Comparison of ENCODE assay signal across 21 mouse cellular contexts in the genomic region with DNA sequence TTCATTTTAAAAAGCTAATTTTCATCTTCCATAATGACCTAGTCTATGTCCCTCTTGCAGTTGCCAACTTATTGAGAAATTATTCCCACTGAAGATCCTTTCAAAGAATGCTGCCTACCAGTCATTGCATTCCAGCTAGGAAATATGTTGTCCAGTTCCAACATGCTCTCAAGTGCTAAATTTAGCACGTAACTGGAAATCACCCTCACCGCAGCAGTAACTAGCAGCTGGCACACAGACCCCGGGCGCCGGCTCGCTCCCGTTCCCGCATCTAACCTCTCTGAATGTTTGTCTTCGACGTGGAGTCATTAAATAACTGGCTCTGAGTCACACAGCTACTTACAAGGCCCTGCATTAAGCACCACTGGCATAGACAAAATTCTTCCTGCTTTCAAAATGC. TPM values are rescaled to one million over a fixed set of nuclear protein-coding genes. Genes with fewer than 3 reads are reported as not detected.
DNase-seq lines count a peak whose midpoint lies in the region; ATAC-seq and TF ChIP-seq lines count a peak whose summit lies in the region.
"Had no signal": no experiment of that assay in that cellular context is flagged by ENCODE, and none has a peak within 500 bp of the region (broad histone marks: within the 10 kb centered on the region; RNA-seq: fewer than 3 reads in every experiment).

No protein-coding gene starts in this region.

- POLR2A ChIA-PET in Patski (lab: Charles Lee): no interaction called here

- peak; percentile 36; the same call in 1 of the 2 replicates for ATAC-seq in lung, embryonic 16.5 days (ENCODE audit: low read depth)
- ATAC-seq in Patski: peak; percentile 98
- no peak for ATAC-seq in heart, embryonic 12.5 days (ENCODE audit: insufficient number of reproducible peaks, low FRiP score)
- ATAC-seq: CD4-positive, CD25-positive, alpha-beta regulatory T cell, adult 4 months; hindbrain, postnatal 0 days; midbrain, embryonic 16.5 days had no signal

- no peak overlapping the region for H3K4me3 ChIP-seq in lung, embryonic 16.5 days (ENCODE audit: low read length)
- no peak overlapping the region for H3K4me3 ChIP-seq in heart, embryonic 12.5 days
- no peak overlapping the region for H3K4me3 ChIP-seq in myocyte
- H3K4me3 ChIP-seq: limb, embryonic 10.5 days; stomach, embryonic 15.5 days had no signal

- H3K4me1 ChIP-seq in lung, embryonic 16.5 days (replicated peaks; ENCODE audit: control insufficient read depth, insufficient read depth, low read length): no peaks in the 10 kb centered on the region; the same call in 1 of the 2 replicates
- H3K4me1 ChIP-seq in heart, embryonic 12.5 days (replicated peaks): peaks cover 17% of the 10 kb centered on the region
- H3K4me1 ChIP-seq: limb, embryonic 10.5 days; stomach, embryonic 15.5 days had no signal

- TF ChIP-seq POLR2A in myocyte (IDR thresholded peaks at IDR 0.05; ENCODE audit: insufficient read length, low read depth): no peak

- H3ac ChIP-seq in myocyte (ENCODE audit: control insufficient read depth, insufficient read length): no peak overlapping the region

- no peak for TF ChIP-seq CTCF in Patski (IDR thresholded peaks at IDR 0.05)

- no peak overlapping the region for H3K4me2 ChIP-seq in lung, embryonic 16.5 days (ENCODE audit: low read depth, low read length)
- 0 out of 2 replicates have a peak overlapping the region, but pooled peaks have one; percentile 12 for H3K4me2 ChIP-seq in heart, embryonic 12.5 days
- H3K4me2 ChIP-seq in myocyte (ENCODE audit: low read depth): peak overlapping the region; percentile 65
- H3K4me2 ChIP-seq: liver, embryonic 11.5 days; lung, embryonic 14.5 days; stomach, embryonic 15.5 days had no signal

- CTCF ChIA-PET in Patski (lab: Charles Lee): interaction anchor here (1.1 to 1.3 kb wide), 3 partner anchors 9 to 17 kb away, joined by 3 to 4 read pairs (median 4); no protein-coding TSS in a partner anchor

- H3K36me3 ChIP-seq in lung, embryonic 16.5 days (ENCODE audit: control insufficient read depth, insufficient read depth, low read length): no peaks in the 10 kb centered on the region
- no peaks in the 10 kb centered on the region for H3K36me3 ChIP-seq in heart, embryonic 12.5 days
- H3K36me3 ChIP-seq in myocyte (ENCODE audit: control insufficient read depth, insufficient read depth): no peaks in the 10 kb centered on the region
- H3K36me3 ChIP-seq: G1E; limb, embryonic 10.5 days; stomach, embryonic 15.5 days had no signal

- no peak overlapping the region for H3K9ac ChIP-seq in lung, embryonic 16.5 days (ENCODE audit: low read length)
- peak overlapping the region; percentile 33; the same call in 1 of the 2 replicates for H3K9ac ChIP-seq in heart, embryonic 12.5 days
- H3K9ac ChIP-seq: lung, embryonic 14.5 days; stomach, embryonic 15.5 days had no signal

- 61% methylated on average over 10 of the region's 10 CpGs for WGBS in lung, embryonic 16.5 days
- 48% methylated on average over 10 of the region's 10 CpGs for WGBS in heart, embryonic 12.5 days

- H3K79me2 ChIP-seq in myocyte (ENCODE audit: control insufficient read depth, insufficient read depth): no peaks in the 10 kb centered on the region

- H3K27ac ChIP-seq in lung, embryonic 16.5 days (ENCODE audit: low read length): no peak overlapping the region
- peak overlapping the region; percentile 59 for H3K27ac ChIP-seq in heart, embryonic 12.5 days (ENCODE audit: poor library complexity, severe bottlenecking)
- H3K27ac ChIP-seq: hindbrain, postnatal 0 days; kidney, postnatal 0 days; limb, embryonic 10.5 days; stomach, embryonic 15.5 days had no signal

- no peaks in the 10 kb centered on the region for H3K9me3 ChIP-seq in lung, embryonic 16.5 days (ENCODE audit: control insufficient read depth, low read length)
- peaks cover under 1% of the 10 kb centered on the region; the same call in 1 of the 2 replicates for H3K9me3 ChIP-seq in heart, embryonic 12.5 days (replicated peaks)
- H3K9me3 ChIP-seq: G1E; limb, embryonic 10.5 days; stomach, embryonic 15.5 days had no signal

- DNase-seq in lung, postnatal 14 days: no peak
- DNase-seq in Patski (ENCODE audit: low read depth, low spot score): peak; percentile 62
- DNase-seq in ovary, postnatal 14 days (ENCODE audit: low spot score): no peak
- no peak for DNase-seq in right cerebral cortex, postnatal 36 days (ENCODE audit: low spot score in 2 of 2)
- DNase-seq: adrenal gland, postnatal 10 days; cerebellum, adult 11-12 months; cerebellum, postnatal 36 days; kidney, adult 11 months; lung, embryonic 14.5 days; thymus, adult 2 months had no signal

- in situ Hi-C loops in Patski (cut with MboI; ENCODE audit: low pct_unique_long_range_greater_than_20kb): loop anchor here (5.0 kb wide), 1 partner anchor 41 kb away; no protein-coding TSS in a partner anchor

- no peaks in the 10 kb centered on the region for H3K27me3 ChIP-seq in lung, embryonic 16.5 days (ENCODE audit: control insufficient read depth, insufficient read depth, low read depth, low read length)
- H3K27me3 ChIP-seq in Patski (no peaks in the 10 kb centered on the region), myocyte (ENCODE audit: control insufficient read depth, insufficient read depth, insufficient read length) (no peaks in the 10 kb centered on the region)
- no peaks in the 10 kb centered on the region for H3K27me3 ChIP-seq in heart, embryonic 12.5 days (replicated peaks)
- H3K27me3 ChIP-seq: stomach, embryonic 15.5 days had no signal

TF ChIP-seq in myocyte, 11 proteins besides CTCF, POLR2A, EP300 and RAD21:
- TF ChIP-seq MYOG (IDR thresholded peaks at IDR 0.05; ENCODE audit: control insufficient read depth in 1 of 3, insufficient read depth in 1 of 3, insufficient read length in 2 of 3, low read depth in 2 of 3): peak; percentile 26 to 83 (median 53)
- TF ChIP-seq CEBPB (IDR thresholded peaks at IDR 0.05; ENCODE audit: insufficient read depth, poor library complexity, severe bottlenecking): no peak
- TF ChIP-seq MYOD1 (IDR thresholded peaks at IDR 0.05; ENCODE audit: control insufficient read depth in 1 of 3, insufficient read length in 2 of 3, low read depth in 2 of 3): peak in 2 of 3 experiments; percentile 34 to 74
- TF ChIP-seq E2F4 (IDR thresholded peaks at IDR 0.05; ENCODE audit: insufficient read depth): no peak

RNA-seq across cellular contexts. Expression of gene Upb1, which starts 22.2 kb away (rescaled TPM):
- 0.44 and 1.6 TPM in 2 replicates for polyA plus RNA-seq in lung, embryonic 16.5 days (2015; fragmentation: Nextera tagmentation; extraction: Ambion mirVana)
- polyA plus RNA-seq in Patski (2021): not detected
- 0.15 and 0.17 TPM in 2 replicates for polyA plus RNA-seq in heart, embryonic 12.5 days (2016; fragmentation: Nextera tagmentation; extraction: Ambion mirVana)
- 0.04 TPM for polyA plus RNA-seq in myocyte (2012; fragmentation: generic; extraction: Trizol)
- polyA plus RNA-seq: G1E; limb, embryonic 10.5 days had no signal
